Mouse (Mus musculus): ENCODE measurements at regions not wholly inside any gene's neighbourhood (a gene's known extent, or its start where the extent isn't known, plus 50 kb on each side); places are given as distances from the start of the nearest gene placed in this dataset.
"Not testable (repeated sequence)": the region's sequence is repeated elsewhere in the genome, so short reads cannot be mapped to it uniquely, and the experiment has no call there.

DNA sequence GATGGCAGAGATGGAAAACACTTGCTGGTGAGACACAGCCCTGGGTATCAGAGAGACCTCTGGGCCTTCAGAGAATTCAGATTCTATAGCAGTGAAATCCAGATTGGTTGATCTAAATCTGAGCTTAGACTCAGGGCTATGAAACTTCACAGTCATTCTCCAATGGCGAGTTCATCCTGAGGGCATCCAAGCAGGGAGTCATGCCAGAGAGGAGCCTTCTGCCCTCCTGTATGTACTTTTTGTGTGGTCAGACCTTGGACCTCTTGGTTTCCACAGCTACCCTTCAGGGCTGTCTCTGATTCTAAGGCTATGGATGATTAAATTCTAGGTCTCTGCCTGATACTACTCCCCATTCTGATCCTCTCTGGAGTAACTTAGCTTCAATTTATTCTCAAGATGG, 122.0 kb upstream of the Mettl15 start:
- no peaks in the 10 kb centered on the region for H3K36me3 ChIP-seq (ENCODE audit: insufficient read depth, low read length)
- TF ChIP-seq NANOG (IDR thresholded peaks at IDR 0.05; ENCODE audit: borderline replicate concordance, low read length) (no peak), POU5F1 (IDR thresholded peaks at IDR 0.05; ENCODE audit: borderline replicate concordance, low read length) (no peak), CTCF (conservative IDR thresholded peaks at IDR 0.05; ENCODE audit: low read length) (no peak)
- H3K27me3 ChIP-seq (ENCODE audit: insufficient read depth, low read length): no peaks in the 10 kb centered on the region
- no peaks in the 10 kb centered on the region for H3K9me3 ChIP-seq (ENCODE audit: low read length)
- no peak overlapping the region for H3K4me3 ChIP-seq (replicated peaks; ENCODE audit: low read length)
- no peaks in the 10 kb centered on the region for H3K4me1 ChIP-seq (replicated peaks; ENCODE audit: low read depth, low read length)

DNA sequence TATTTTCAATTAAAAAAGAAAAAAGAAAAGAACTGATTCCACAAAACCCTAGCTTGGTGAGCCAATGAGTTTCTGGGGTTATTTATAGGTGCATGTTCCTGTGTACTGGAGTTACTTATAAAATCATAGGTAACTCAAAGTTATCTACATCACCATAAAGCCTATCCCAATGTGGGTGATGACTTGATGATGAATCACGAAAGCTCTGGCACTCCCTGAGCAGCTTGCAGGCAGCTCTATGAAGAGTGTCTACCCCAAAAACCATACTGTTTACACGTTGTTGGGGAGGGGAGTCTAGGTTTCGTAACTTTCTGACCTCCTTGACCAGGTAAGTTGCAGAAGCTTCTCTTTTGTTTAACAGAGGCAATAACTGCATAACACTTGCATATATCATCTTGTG, 123.7 kb upstream of the Mettl15 start:
- Histone ChIP-seq H3K4me3 (replicated peaks; ENCODE audit: low read length) (no peak overlapping the region), H3K36me3 (ENCODE audit: insufficient read depth, low read length) (no peaks in the 10 kb centered on the region), H3K4me1 (replicated peaks; ENCODE audit: low read depth, low read length) (no peaks in the 10 kb centered on the region), H3K9me3 (ENCODE audit: low read length) (no peaks in the 10 kb centered on the region), H3K27me3 (ENCODE audit: insufficient read depth, low read length) (no peaks in the 10 kb centered on the region)
- no peak for TF ChIP-seq POU5F1 (IDR thresholded peaks at IDR 0.05; ENCODE audit: borderline replicate concordance, low read length)
- TF ChIP-seq CTCF (conservative IDR thresholded peaks at IDR 0.05; ENCODE audit: low read length): no peak
- TF ChIP-seq NANOG (IDR thresholded peaks at IDR 0.05; ENCODE audit: borderline replicate concordance, low read length): no peak

DNA sequence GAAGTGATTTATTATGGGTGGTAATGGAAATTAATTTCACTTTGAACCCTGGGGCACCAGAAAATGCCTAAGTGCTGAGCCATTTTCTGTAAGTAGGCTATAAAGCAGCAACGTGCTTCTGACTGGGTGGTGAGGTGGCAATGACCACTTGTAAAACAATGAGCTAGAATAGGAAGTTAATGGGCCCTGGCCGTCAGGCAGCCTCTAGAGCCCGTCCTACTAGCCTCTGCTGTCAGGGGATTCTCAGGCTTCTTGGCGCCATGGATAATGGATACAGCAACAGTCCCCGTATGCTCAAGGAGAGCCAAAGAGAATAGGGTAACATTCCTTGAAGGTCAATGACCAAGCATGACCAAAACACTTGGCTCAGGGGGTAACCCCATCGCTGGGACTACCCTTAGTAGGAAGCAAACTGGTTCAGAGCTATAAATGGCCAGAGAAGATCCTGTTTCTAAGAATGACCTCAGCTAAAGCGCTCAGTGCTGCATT, 126.1 kb upstream of the Mettl15 start:
- Histone ChIP-seq H3K36me3 (ENCODE audit: insufficient read depth, low read length) (no peaks in the 10 kb centered on the region), H3K4me1 (replicated peaks; ENCODE audit: low read depth, low read length) (no peaks in the 10 kb centered on the region), H3K9me3 (ENCODE audit: low read length) (0 out of 2 replicates have a peak, but pooled peaks cover 3% of the 10 kb centered on the region), H3K4me3 (replicated peaks; ENCODE audit: low read length) (no peak overlapping the region), H3K27me3 (ENCODE audit: insufficient read depth, low read length) (no peaks in the 10 kb centered on the region)
- TF ChIP-seq NANOG (IDR thresholded peaks at IDR 0.05; ENCODE audit: borderline replicate concordance, low read length): no peak
- TF ChIP-seq POU5F1 (IDR thresholded peaks at IDR 0.05; ENCODE audit: borderline replicate concordance, low read length): no peak
- no peak for TF ChIP-seq CTCF (conservative IDR thresholded peaks at IDR 0.05; ENCODE audit: low read length)

DNA sequence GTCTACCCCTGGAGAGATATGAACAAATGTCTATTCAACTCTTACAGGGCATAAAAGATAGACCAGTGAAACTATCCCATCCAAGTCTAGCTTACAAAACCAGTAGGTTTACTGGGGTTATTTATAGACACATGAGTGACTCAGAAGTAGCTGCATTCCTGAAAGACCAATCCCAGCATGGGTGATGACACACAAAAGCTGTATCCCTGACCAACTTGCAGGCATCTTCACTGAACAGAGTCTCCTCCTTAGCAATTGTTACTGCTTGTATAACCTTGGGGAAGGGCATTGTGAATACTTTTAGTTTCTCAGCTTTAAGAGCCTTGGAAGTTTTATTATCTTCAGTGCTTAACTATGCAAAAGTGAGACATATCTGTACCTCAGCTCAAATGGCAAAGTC, 139.6 kb upstream of the Mettl15 start:
- Histone ChIP-seq H3K4me3 (replicated peaks; ENCODE audit: low read length) (no peak overlapping the region), H3K4me1 (replicated peaks; ENCODE audit: low read depth, low read length) (no peaks in the 10 kb centered on the region), H3K9me3 (ENCODE audit: low read length) (no peaks in the 10 kb centered on the region), H3K27me3 (ENCODE audit: insufficient read depth, low read length) (no peaks in the 10 kb centered on the region), H3K36me3 (ENCODE audit: insufficient read depth, low read length) (no peaks in the 10 kb centered on the region)
- TF ChIP-seq CTCF (conservative IDR thresholded peaks at IDR 0.05; ENCODE audit: low read length): no peak
- TF ChIP-seq NANOG (IDR thresholded peaks at IDR 0.05; ENCODE audit: borderline replicate concordance, low read length): no peak
- TF ChIP-seq POU5F1 (IDR thresholded peaks at IDR 0.05; ENCODE audit: borderline replicate concordance, low read length): no peak

DNA sequence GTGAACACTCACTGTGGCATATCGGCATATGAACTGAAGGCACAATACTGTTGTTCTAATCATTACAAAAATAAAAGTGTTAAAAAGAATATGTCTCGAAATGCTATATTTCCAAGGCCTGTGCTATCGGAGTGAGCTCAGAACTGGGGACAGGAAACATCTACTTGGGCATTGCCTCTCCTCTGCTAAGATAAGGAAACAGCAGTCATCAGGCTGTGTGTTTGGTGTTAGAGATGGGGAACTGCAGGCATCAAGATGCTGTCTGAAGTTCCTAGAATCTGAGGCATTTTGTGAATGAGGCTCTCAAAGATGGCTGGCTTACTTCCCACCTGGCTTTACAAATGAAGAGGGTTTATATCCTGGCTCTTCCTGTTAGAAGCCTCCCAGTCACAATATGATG, 150.6 kb upstream of the Mettl15 start:
- H3K4me1 ChIP-seq (replicated peaks; ENCODE audit: low read depth, low read length): no peaks in the 10 kb centered on the region
- TF ChIP-seq CTCF (conservative IDR thresholded peaks at IDR 0.05; ENCODE audit: low read length) (no peak), NANOG (IDR thresholded peaks at IDR 0.05; ENCODE audit: borderline replicate concordance, low read length) (no peak), POU5F1 (IDR thresholded peaks at IDR 0.05; ENCODE audit: borderline replicate concordance, low read length) (no peak)
- H3K27me3 ChIP-seq (ENCODE audit: insufficient read depth, low read length): no peaks in the 10 kb centered on the region
- no peaks in the 10 kb centered on the region for H3K9me3 ChIP-seq (ENCODE audit: low read length)
- H3K4me3 ChIP-seq (replicated peaks; ENCODE audit: low read length): no peak overlapping the region
- H3K36me3 ChIP-seq (ENCODE audit: insufficient read depth, low read length): no peaks in the 10 kb centered on the region

DNA sequence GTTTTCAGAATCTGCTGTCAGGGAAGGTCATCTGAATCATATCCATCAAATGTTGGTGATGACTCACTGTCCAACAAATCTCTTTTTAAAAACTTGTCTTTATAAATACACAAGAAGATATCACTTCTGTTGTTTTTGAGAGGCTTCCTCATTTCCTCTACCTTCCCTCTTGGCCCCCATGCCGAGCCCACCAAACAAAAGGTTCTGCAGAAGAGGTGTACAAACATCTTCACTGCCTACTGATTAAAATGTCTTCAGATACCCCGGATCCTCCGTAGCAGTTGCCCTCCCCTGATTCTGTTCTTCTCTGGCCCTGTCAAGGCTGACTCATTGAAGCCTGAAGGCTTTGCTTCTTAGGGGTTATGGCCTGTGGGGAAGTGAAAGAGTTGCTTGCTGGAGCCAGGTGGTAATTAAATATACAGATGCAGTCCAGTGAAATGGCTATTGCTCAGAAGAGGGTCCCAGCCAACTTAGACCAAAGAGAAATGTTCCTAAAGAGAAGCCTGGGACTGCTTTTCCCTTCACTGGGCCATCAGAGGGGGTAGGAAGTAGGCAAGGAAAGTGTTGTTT, 162.1 kb upstream of the Mettl15 start:
- Histone ChIP-seq H3K4me1 (replicated peaks; ENCODE audit: low read depth, low read length) (no peaks in the 10 kb centered on the region), H3K4me3 (replicated peaks; ENCODE audit: low read length) (no peak overlapping the region), H3K36me3 (ENCODE audit: insufficient read depth, low read length) (no peaks in the 10 kb centered on the region), H3K27me3 (ENCODE audit: insufficient read depth, low read length) (no peaks in the 10 kb centered on the region), H3K9me3 (ENCODE audit: low read length) (no peaks in the 10 kb centered on the region)
- TF ChIP-seq NANOG (IDR thresholded peaks at IDR 0.05; ENCODE audit: borderline replicate concordance, low read length): no peak
- TF ChIP-seq POU5F1 (IDR thresholded peaks at IDR 0.05; ENCODE audit: borderline replicate concordance, low read length): no peak
- no peak for TF ChIP-seq CTCF (conservative IDR thresholded peaks at IDR 0.05; ENCODE audit: low read length)

DNA sequence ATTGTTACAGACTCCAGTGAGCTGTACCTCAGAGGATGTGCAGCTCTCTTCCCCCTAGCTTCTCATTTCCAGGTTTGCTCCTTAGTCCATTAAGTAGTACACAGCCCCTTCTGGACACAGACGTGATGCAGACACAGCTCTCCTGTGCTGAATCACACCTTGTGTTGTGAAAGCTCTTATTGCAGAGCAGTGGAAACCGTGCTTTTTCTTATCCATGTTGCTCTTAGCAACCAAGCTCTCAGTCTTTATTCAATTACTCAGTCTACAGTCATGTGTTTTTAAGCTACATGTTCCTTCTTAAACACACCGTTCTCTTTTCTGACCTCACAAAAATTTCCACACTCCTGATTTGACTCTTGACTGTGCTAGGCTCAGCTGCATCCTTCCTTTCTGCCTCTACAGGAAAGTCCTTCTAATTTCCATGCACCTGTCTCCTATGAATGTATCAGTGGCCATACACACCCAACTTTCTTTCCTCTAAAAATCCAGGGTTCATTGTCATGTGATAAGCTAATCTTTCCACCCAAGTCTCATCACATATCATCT, 163.0 kb upstream of the Mettl15 start:
- Histone ChIP-seq H3K27me3 (ENCODE audit: insufficient read depth, low read length) (no peaks in the 10 kb centered on the region), H3K36me3 (ENCODE audit: insufficient read depth, low read length) (no peaks in the 10 kb centered on the region), H3K4me1 (replicated peaks; ENCODE audit: low read depth, low read length) (no peaks in the 10 kb centered on the region), H3K4me3 (replicated peaks; ENCODE audit: low read length) (no peak overlapping the region), H3K9me3 (ENCODE audit: low read length) (no peaks in the 10 kb centered on the region)
- TF ChIP-seq NANOG (IDR thresholded peaks at IDR 0.05; ENCODE audit: borderline replicate concordance, low read length) (no peak), POU5F1 (IDR thresholded peaks at IDR 0.05; ENCODE audit: borderline replicate concordance, low read length) (no peak), CTCF (conservative IDR thresholded peaks at IDR 0.05; ENCODE audit: low read length) (no peak)

DNA sequence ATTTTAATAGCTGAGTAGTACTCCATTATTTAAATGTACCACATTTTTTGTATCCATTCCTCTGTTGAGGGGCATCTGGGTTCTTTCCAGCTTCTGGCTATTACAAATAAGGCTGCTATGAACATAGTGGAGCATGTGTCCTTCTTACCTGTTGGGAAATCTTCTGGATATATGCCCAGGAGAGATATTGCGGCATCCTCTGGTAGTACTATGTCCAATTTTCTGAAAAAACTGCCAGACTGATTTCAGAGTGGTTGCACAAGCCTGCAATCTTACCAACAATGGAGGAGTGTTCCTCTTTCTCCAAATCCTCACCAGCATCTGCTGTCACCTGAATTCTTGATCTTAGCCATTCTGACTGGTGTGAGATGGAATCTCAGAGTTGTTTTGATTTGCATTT, 181.7 kb upstream of the Mettl15 start:
- H3K4me3 ChIP-seq (replicated peaks; ENCODE audit: low read length); H3K36me3 ChIP-seq (ENCODE audit: insufficient read depth, low read length); H3K9me3 ChIP-seq (ENCODE audit: low read length); H3K27me3 ChIP-seq (ENCODE audit: insufficient read depth, low read length); H3K4me1 ChIP-seq (replicated peaks; ENCODE audit: low read depth, low read length): not testable (repeated sequence)

DNA sequence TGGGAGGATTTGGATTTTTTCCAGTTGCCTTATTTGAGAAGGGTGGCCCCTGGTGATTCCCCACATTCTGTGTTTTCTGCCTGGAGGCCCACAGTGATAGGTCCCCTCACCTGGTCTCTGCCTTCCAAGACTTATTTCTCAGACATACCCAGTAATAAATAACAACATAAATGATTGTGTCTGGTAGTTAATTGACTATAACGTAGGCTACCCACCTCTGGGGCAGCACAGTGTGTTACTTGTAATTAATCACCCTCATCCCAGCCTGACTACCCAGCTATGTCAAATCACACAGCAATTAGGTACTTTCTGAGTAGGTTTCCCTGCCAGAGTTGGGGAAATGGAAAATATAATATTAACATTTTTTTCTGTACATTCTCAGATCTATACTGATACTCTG, 190.2 kb upstream of the Bdnf start:
- no peak for TF ChIP-seq NANOG (IDR thresholded peaks at IDR 0.05; ENCODE audit: borderline replicate concordance, low read length)
- TF ChIP-seq POU5F1 (IDR thresholded peaks at IDR 0.05; ENCODE audit: borderline replicate concordance, low read length): no peak
- no peak for TF ChIP-seq CTCF (conservative IDR thresholded peaks at IDR 0.05; ENCODE audit: low read length)
- no peak overlapping the region for H3K4me3 ChIP-seq (replicated peaks; ENCODE audit: low read length)
- H3K4me1 ChIP-seq (replicated peaks; ENCODE audit: low read depth, low read length): no peaks in the 10 kb centered on the region
- no peaks in the 10 kb centered on the region for H3K36me3 ChIP-seq (ENCODE audit: insufficient read depth, low read length)
- H3K27me3 ChIP-seq (ENCODE audit: insufficient read depth, low read length): no peaks in the 10 kb centered on the region
- H3K9me3 ChIP-seq (ENCODE audit: low read length): no peaks in the 10 kb centered on the region

Measured in E14TG2a.4 (cell line).